ENCODE assay signal across 18 mouse cellular contexts in the genomic region with DNA sequence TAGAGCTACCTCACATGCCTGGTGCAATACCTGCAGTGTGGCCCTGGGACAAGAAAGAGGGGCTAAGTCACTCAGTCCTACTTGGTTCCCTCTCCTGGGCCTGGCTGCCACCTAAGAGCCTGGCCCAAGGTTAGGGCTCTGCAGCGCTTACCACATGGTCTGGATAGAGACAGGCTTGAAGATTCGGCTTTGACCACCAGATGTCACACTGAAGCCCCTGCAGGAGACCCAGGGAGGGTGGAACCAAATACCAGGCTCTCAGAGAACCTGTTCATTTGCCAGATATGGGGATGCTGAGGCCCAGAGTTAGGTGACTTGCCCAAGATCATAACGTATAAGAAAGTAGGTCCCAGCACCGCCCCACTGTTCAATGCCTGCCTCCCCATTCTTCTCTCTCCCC. TPM values are rescaled to one million over a fixed set of nuclear protein-coding genes. Genes with fewer than 3 reads are reported as not detected.
DNase-seq lines count a peak whose midpoint lies in the region; ATAC-seq and TF ChIP-seq lines count a peak whose summit lies in the region.
"Had no signal": no experiment of that assay in that cellular context is flagged by ENCODE, and none has a peak within 500 bp of the region (broad histone marks: within the 10 kb centered on the region; RNA-seq: fewer than 3 reads in every experiment).

No protein-coding gene starts in this region.

- peak; percentile 29 for DNase-seq in kidney, postnatal 0 days (ENCODE audit: low spot score)
- DNase-seq in thymus, adult 2 months = peak; percentile 43
- DNase-seq in thymus, postnatal 0 days (ENCODE audit: low spot score) = no peak
- DNase-seq in MEL (ENCODE audit: low read depth, low spot score) = no peak
- DNase-seq in thymus, postnatal 25 days = peak; percentile 45
- no peak for DNase-seq in c-Kit-positive CD71-positive TER-119-positive erythroid progenitor cells, embryonic 14.5 days (ENCODE audit: low spot score)
- no peak for DNase-seq in gastrocnemius, postnatal 14 days
- DNase-seq: heart, postnatal 4 days; kidney, postnatal 14 days had no signal

- no peaks in the 10 kb centered on the region; the same call in 1 of the 2 replicates for H3K79me2 ChIP-seq in MEL (ENCODE audit: control insufficient read depth, insufficient read depth, low read length, poor library complexity)

- WGBS in kidney, postnatal 0 days = 60% methylated on average over 4 of the region's 4 CpGs
- whole genome bisulfite sequencing in kidney, embryonic 14.5 days = 65% methylated on average over 4 of the region's 4 CpGs
- 74% methylated on average over 4 of the region's 4 CpGs for WGBS in thymus, adult 2 months

- peak; percentile 54 for TF ChIP-seq CTCF in kidney, postnatal 0 days (IDR thresholded peaks at IDR 0.05; ENCODE audit: low read depth)
- TF ChIP-seq CTCF in thymus, adult 2 months (IDR thresholded peaks at IDR 0.05; ENCODE audit: borderline replicate concordance, control insufficient read depth, extremely low read depth, insufficient read depth, low read length, poor library complexity) = 0 out of 2 replicates have a peak, but pooled peaks have one; percentile 8
- TF ChIP-seq CTCF in MEL (IDR thresholded peaks at IDR 0.05 in 2 of 3, conservative IDR thresholded peaks at IDR 0.05 in 1 of 3; ENCODE audit: control insufficient read depth in 1 of 3, insufficient read depth in 1 of 3, low read depth in 2 of 3, low read length in 3 of 3, poor library complexity in 1 of 3, severe bottlenecking in 1 of 3) = peak in 1 of 3 experiments; percentile 14; a peak in 1 of 6 replicates

- no peak for TF ChIP-seq EP300 in MEL (IDR thresholded peaks at IDR 0.05; ENCODE audit: low read depth in 1 of 2, low read length in 2 of 2)

- H3K4me2 ChIP-seq in kidney, postnatal 0 days (ENCODE audit: low read length) = no peak overlapping the region
- no peak overlapping the region for H3K4me2 ChIP-seq in kidney, embryonic 14.5 days (replicated peaks; ENCODE audit: low read depth, low read length)
- H3K4me2 ChIP-seq: heart, embryonic 11.5 days; limb, embryonic 12.5 days had no signal

- H3K27ac ChIP-seq in kidney, postnatal 0 days = no peak overlapping the region
- H3K27ac ChIP-seq in kidney, embryonic 14.5 days (ENCODE audit: low read depth, low read length) = no peak overlapping the region
- no peak overlapping the region for H3K27ac ChIP-seq in thymus, adult 2 months (ENCODE audit: control insufficient read depth, insufficient read depth, low read length)
- H3K27ac ChIP-seq in MEL (ENCODE audit: control insufficient read depth, low read depth, low read length) = no peak overlapping the region
- H3K27ac ChIP-seq: limb, embryonic 12.5 days had no signal

- intact Hi-C loops in gastrocnemius, postnatal 14 days (cut with DNase I; ENCODE audit: low total_unique reads) = loop anchor here (10.0 kb wide), 1 partner anchor 149 kb away; no protein-coding TSS in a partner anchor

- no peak overlapping the region for H3K9ac ChIP-seq in kidney, postnatal 0 days (ENCODE audit: low read depth, low read length)
- H3K9ac ChIP-seq in kidney, embryonic 14.5 days (ENCODE audit: low read depth, low read length) = no peak overlapping the region
- H3K9ac ChIP-seq in MEL (ENCODE audit: control insufficient read depth, low read depth, low read length, poor library complexity, severe bottlenecking) = no peak overlapping the region
- H3K9ac ChIP-seq: limb, embryonic 12.5 days had no signal

- H3K9me3 ChIP-seq in kidney, postnatal 0 days (replicated peaks; ENCODE audit: low read length) = no peaks in the 10 kb centered on the region
- H3K9me3 ChIP-seq in kidney, embryonic 14.5 days (ENCODE audit: control insufficient read depth, low read length) = no peaks in the 10 kb centered on the region
- no peaks in the 10 kb centered on the region for H3K9me3 ChIP-seq in MEL (replicated peaks; ENCODE audit: insufficient read depth, low read length)
- H3K9me3 ChIP-seq: limb, embryonic 12.5 days had no signal

- no peaks in the 10 kb centered on the region for H3K36me3 ChIP-seq in kidney, postnatal 0 days (ENCODE audit: insufficient read depth, low read length)
- no peaks in the 10 kb centered on the region; the same call in 1 of the 2 replicates for H3K36me3 ChIP-seq in kidney, embryonic 14.5 days (ENCODE audit: control insufficient read depth, insufficient read depth, low read length)
- H3K36me3 ChIP-seq in thymus, adult 2 months (ENCODE audit: control insufficient read depth, insufficient read depth, low read length) = no peaks in the 10 kb centered on the region
- no peaks in the 10 kb centered on the region for H3K36me3 ChIP-seq in MEL (ENCODE audit: control insufficient read depth in 1 of 2, insufficient read depth in 2 of 2, low read length in 2 of 2)

- TF ChIP-seq POLR2A in thymus, adult 2 months (IDR thresholded peaks at IDR 0.05; ENCODE audit: control insufficient read depth, extremely low read depth, insufficient read depth, low read length, poor library complexity) = no peak
- TF ChIP-seq POLR2A in MEL (IDR thresholded peaks at IDR 0.05; ENCODE audit: control insufficient read depth in 1 of 2, insufficient read depth in 1 of 2, low read depth in 1 of 2, low read length in 2 of 2, poor library complexity in 1 of 2) = no peak

- H3K4me3 ChIP-seq in kidney, postnatal 0 days (replicated peaks; ENCODE audit: low read depth, low read length) = no peak overlapping the region
- H3K4me3 ChIP-seq in kidney, embryonic 14.5 days (ENCODE audit: low read length) = no peak overlapping the region
- no peak overlapping the region for H3K4me3 ChIP-seq in thymus, adult 2 months (ENCODE audit: control insufficient read depth, insufficient read depth, low read length)
- no peak overlapping the region for H3K4me3 ChIP-seq in MEL (ENCODE audit: control insufficient read depth in 1 of 2, insufficient read depth in 1 of 2, low read depth in 2 of 2, low read length in 2 of 2)
- H3K4me3 ChIP-seq: limb, embryonic 12.5 days had no signal

- no peak for ATAC-seq in kidney, postnatal 0 days (replicated peaks; ENCODE audit: low FRiP score, low read depth)
- no peak for ATAC-seq in kidney, embryonic 14.5 days (ENCODE audit: low FRiP score, low TSS enrichment)
- ATAC-seq: activated CD4-positive, CD25-positive, alpha-beta regulatory T cell, adult 4 months; inflammation-experienced regulatory T-cells, adult 6 months had no signal

- no peak; the same call in 1 of the 2 replicates for TF ChIP-seq RAD21 in MEL (IDR thresholded peaks at IDR 0.05; ENCODE audit: low read depth, low read length)

- H3K4me1 ChIP-seq in kidney, postnatal 0 days (replicated peaks; ENCODE audit: insufficient read depth, low read length) = 0 out of 2 replicates have a peak, but pooled peaks cover 5% of the 10 kb centered on the region
- no peaks in the 10 kb centered on the region for H3K4me1 ChIP-seq in kidney, embryonic 14.5 days (ENCODE audit: control insufficient read depth, insufficient read depth, low read length)
- peaks cover 18% of the 10 kb centered on the region for H3K4me1 ChIP-seq in thymus, adult 2 months (replicated peaks; ENCODE audit: control insufficient read depth, insufficient read depth, low read length)
- H3K4me1 ChIP-seq in MEL (ENCODE audit: control insufficient read depth in 1 of 2, insufficient read depth in 2 of 2, low read length in 2 of 2) = peaks cover 3% of the 10 kb centered on the region in 2 experiments; a peak in 3 of 4 replicates

- no peaks in the 10 kb centered on the region for H3K27me3 ChIP-seq in kidney, postnatal 0 days (ENCODE audit: insufficient read depth, low read length)
- H3K27me3 ChIP-seq in kidney, embryonic 14.5 days (ENCODE audit: control insufficient read depth, insufficient read depth, low read length) = peaks cover 5% of the 10 kb centered on the region; the same call in 1 of the 2 replicates
- H3K27me3 ChIP-seq in thymus, adult 2 months (ENCODE audit: control insufficient read depth, insufficient read depth, low read length) = no peaks in the 10 kb centered on the region
- no peaks in the 10 kb centered on the region for H3K27me3 ChIP-seq in MEL (ENCODE audit: control insufficient read depth in 1 of 2, insufficient read depth in 2 of 2, low read length in 2 of 2)

RNA-seq across cellular contexts. Expression of a gene that starts 3.0 kb away (rescaled TPM):
- polyA plus RNA-seq in kidney, postnatal 0 days (2015; fragmentation: Nextera tagmentation; extraction: Ambion mirVana) = 15.6 and 18.8 TPM in 2 replicates
- 10.7 and 13.0 TPM in 2 replicates for polyA plus RNA-seq in kidney, embryonic 14.5 days (2014; fragmentation: Nextera tagmentation; extraction: Ambion mirVana)
- 72.7 and 94.1 TPM in 2 replicates for polyA plus RNA-seq in thymus, adult 2 months (2012; rRNA removed)
- 9.4 and 10.1 TPM in 2 replicates for polyA plus RNA-seq in thymus, postnatal 0 days (2015; fragmentation: Nextera tagmentation; extraction: Ambion mirVana)
- total RNA-seq in MEL (2012; rRNA removed) = 7.4 and 9.2 TPM in 2 replicates
- polyA plus RNA-seq in MEL (2012; ENCODE audit: insufficient read depth in 1 of 2, insufficient read length in 2 of 2, low read depth in 1 of 2, low replicate concordance in 2 of 2, missing spikeins in 1 of 2) = 10 to 100 TPM in 1 of 2 experiments, not detected in 1; 14.1 TPM
- 1 to 10 TPM; 2.6 to 4.4 TPM for total RNA-seq in gastrocnemius, postnatal 14 days (2021)

RNA-seq across cellular contexts. Expression of a gene that starts 17.0 kb away (rescaled TPM):
- 3.9 and 5.4 TPM in 2 replicates for polyA plus RNA-seq in kidney, postnatal 0 days (2015; fragmentation: Nextera tagmentation; extraction: Ambion mirVana)
- 5.2 and 8.3 TPM in 2 replicates for polyA plus RNA-seq in kidney, embryonic 14.5 days (2014; fragmentation: Nextera tagmentation; extraction: Ambion mirVana)
- polyA plus RNA-seq in thymus, adult 2 months (2012; rRNA removed) = 56.0 and 61.4 TPM in 2 replicates
- polyA plus RNA-seq in thymus, postnatal 0 days (2015; fragmentation: Nextera tagmentation; extraction: Ambion mirVana) = 9.8 and 12.2 TPM in 2 replicates
- total RNA-seq in MEL (2012; rRNA removed) = 0.96 and 1.4 TPM in 2 replicates
- 1 to 10 TPM in 1 of 2 experiments, not detected in 1; 2.6 TPM for polyA plus RNA-seq in MEL (2012; ENCODE audit: insufficient read depth in 1 of 2, insufficient read length in 2 of 2, low read depth in 1 of 2, low replicate concordance in 2 of 2, missing spikeins in 1 of 2)
- total RNA-seq in gastrocnemius, postnatal 14 days (2021) = under 1 TPM; 0.62 to 0.90 TPM

RNA-seq across cellular contexts. Expression of a gene that starts 34.3 kb away (rescaled TPM):
- 40.9 and 43.6 TPM in 2 replicates for polyA plus RNA-seq in kidney, postnatal 0 days (2015; fragmentation: Nextera tagmentation; extraction: Ambion mirVana)
- polyA plus RNA-seq in kidney, embryonic 14.5 days (2014; fragmentation: Nextera tagmentation; extraction: Ambion mirVana) = 26.4 and 28.2 TPM in 2 replicates
- polyA plus RNA-seq in thymus, adult 2 months (2012; rRNA removed) = 104 and 117 TPM in 2 replicates
- 41.2 and 44.3 TPM in 2 replicates for polyA plus RNA-seq in thymus, postnatal 0 days (2015; fragmentation: Nextera tagmentation; extraction: Ambion mirVana)
- total RNA-seq in MEL (2012; rRNA removed) = 18.5 and 21.1 TPM in 2 replicates
- 10 to 100 TPM in 1 of 2 experiments, not detected in 1; 40.4 TPM for polyA plus RNA-seq in MEL (2012; ENCODE audit: insufficient read depth in 1 of 2, insufficient read length in 2 of 2, low read depth in 1 of 2, low replicate concordance in 2 of 2, missing spikeins in 1 of 2)
- 10 to 100 TPM; 21.4 to 22.7 TPM for total RNA-seq in gastrocnemius, postnatal 14 days (2021)

RNA-seq across cellular contexts. Expression of a gene that starts 40.1 kb away (rescaled TPM):
- polyA plus RNA-seq in kidney, postnatal 0 days (2015; fragmentation: Nextera tagmentation; extraction: Ambion mirVana) = 12.8 and 14.4 TPM in 2 replicates
- 17.7 and 17.8 TPM in 2 replicates for polyA plus RNA-seq in kidney, embryonic 14.5 days (2014; fragmentation: Nextera tagmentation; extraction: Ambion mirVana)
- 515 and 528 TPM in 2 replicates for polyA plus RNA-seq in thymus, adult 2 months (2012; rRNA removed)
- polyA plus RNA-seq in thymus, postnatal 0 days (2015; fragmentation: Nextera tagmentation; extraction: Ambion mirVana) = 64.3 and 81.3 TPM in 2 replicates
- total RNA-seq in MEL (2012; rRNA removed) = 65.1 and 75.2 TPM in 2 replicates
- 100 to 1,000 TPM in 1 of 2 experiments, not detected in 1; 105 TPM for polyA plus RNA-seq in MEL (2012; ENCODE audit: insufficient read depth in 1 of 2, insufficient read length in 2 of 2, low read depth in 1 of 2, low replicate concordance in 2 of 2, missing spikeins in 1 of 2)
- total RNA-seq in gastrocnemius, postnatal 14 days (2021) = 10 to 100 TPM; 31.8 to 36.4 TPM

RNA-seq across cellular contexts. Expression of a gene that starts 51.8 kb away (rescaled TPM):
- not detected in 2 replicates for polyA plus RNA-seq in kidney, postnatal 0 days (2015; fragmentation: Nextera tagmentation; extraction: Ambion mirVana)
- not detected in 2 replicates for polyA plus RNA-seq in kidney, embryonic 14.5 days (2014; fragmentation: Nextera tagmentation; extraction: Ambion mirVana)
- not detected in 2 replicates for polyA plus RNA-seq in thymus, adult 2 months (2012; rRNA removed)
- polyA plus RNA-seq in thymus, postnatal 0 days (2015; fragmentation: Nextera tagmentation; extraction: Ambion mirVana) = not detected in 2 replicates
- total RNA-seq in MEL (2012; rRNA removed) = not detected in 2 replicates
- polyA plus RNA-seq in MEL (2012; ENCODE audit: insufficient read depth in 1 of 2, insufficient read length in 2 of 2, low read depth in 1 of 2, low replicate concordance in 2 of 2, missing spikeins in 1 of 2) = not detected
- total RNA-seq in gastrocnemius, postnatal 14 days (2021) = not detected
- total RNA-seq: heart, postnatal 4 days; megakaryocyte progenitor cell, adult 5-6 weeks; neutrophil, adult 5-6 weeks had no signal
- polyA plus RNA-seq: activated CD4-positive, CD25-positive, alpha-beta regulatory T cell, adult 4 months; embryonic facial prominence, embryonic 11.5 days; heart, embryonic 11.5 days; inflammation-experienced regulatory T-cells, adult 6 months; limb, embryonic 12.5 days; liver, embryonic 16.5 days had no signal

Comparison
In these comparisons a context has a peak if more than half of its experiments do, and no peak if none do; other contexts are left out.
1. DNase-seq: peak in kidney, postnatal 0 days (single experiment), thymus, adult 2 months (single experiment) and thymus, postnatal 25 days (single experiment); none in thymus, postnatal 0 days (single experiment), MEL (single experiment), c-Kit-positive CD71-positive TER-119-positive erythroid progenitor cells, embryonic 14.5 days (single experiment) and gastrocnemius, postnatal 14 days (single experiment).